Mouse (Mus musculus) MEL (cell line): Measurements from ENCODE around the gene Fgfr2.

ENCODE experiments used
- BHLHE40 ChIP-seq: IDR thresholded peaks from 2 replicates; pipeline ENCODE4 v1.6.1; 2012; ENCODE audit warnings: low read depth, mild to moderate bottlenecking, inconsistent platforms, low read length, improper control_type of control experiment, borderline replicate concordance
- CTCF ChIP-seq, 3 experiments: IDR thresholded peaks in 2 of 3; conservative IDR thresholded peaks in 1 of 3; 2 replicates each; pipeline ENCODE4 v1.5.1; 2011 to 2012; ENCODE audit warnings: low read length in 3 of 3, low read depth in 2 of 3, mild to moderate bottlenecking in 2 of 3, improper control_type of control experiment in 1 of 3, inconsistent platforms in 1 of 3, mixed read lengths in 1 of 3, moderate library complexity in 1 of 3; ENCODE audit not compliant: control insufficient read depth in 1 of 3, insufficient read depth in 1 of 3, poor library complexity in 1 of 3, severe bottlenecking in 1 of 3
- GATA1 ChIP-seq: IDR thresholded peaks from 2 replicates; pipeline ENCODE4 v1.6.1; 2011; ENCODE audit warnings: low read depth, low read length, improper control_type of control experiment
- MAFK ChIP-seq: IDR thresholded peaks from 2 replicates; pipeline ENCODE4 v1.6.1; 2011; ENCODE audit warnings: low read depth, mild to moderate bottlenecking, low read length, improper control_type of control experiment, borderline replicate concordance
- MAX ChIP-seq: IDR thresholded peaks from 2 replicates; pipeline ENCODE4 v1.6.1; 2011; ENCODE audit warnings: low read length, improper control_type of control experiment
- POLR2A ChIP-seq, 2 experiments: IDR thresholded peaks; 2 replicates each; pipeline ENCODE4 v1.6.1; 2011 to 2012; ENCODE audit warnings: low read length in 2 of 2, mild to moderate bottlenecking in 2 of 2, control low read depth in 1 of 2, improper control_type of control experiment in 1 of 2, low read depth in 1 of 2, moderate library complexity in 1 of 2; ENCODE audit not compliant: control insufficient read depth in 1 of 2, insufficient read depth in 1 of 2, poor library complexity in 1 of 2
- USF1 ChIP-seq: IDR thresholded peaks from 2 replicates; pipeline ENCODE4 v1.6.1; 2014; ENCODE audit warnings: low read depth, mild to moderate bottlenecking, inconsistent platforms, low read length, improper control_type of control experiment, moderate library complexity
- ZMIZ1 ChIP-seq: IDR thresholded peaks from 2 replicates; pipeline ENCODE4 v1.6.1; 2012; ENCODE audit warnings: low read depth, mild to moderate bottlenecking, inconsistent platforms, low read length, improper control_type of control experiment, moderate library complexity
- ZNF384 ChIP-seq: IDR thresholded peaks from 2 replicates; pipeline ENCODE4 v1.6.1; 2012; ENCODE audit warnings: low read depth, mild to moderate bottlenecking, inconsistent platforms, low read length, improper control_type of control experiment

GRCm38 (mm10) chr7:130606958-130607357 lies 2516.2 kb downstream of the Fgfr2 start:
- TF ChIP-seq CTCF (IDR thresholded peaks at IDR 0.05 in 2 of 3, conservative IDR thresholded peaks at IDR 0.05 in 1 of 3; ENCODE audit: control insufficient read depth in 1 of 3, insufficient read depth in 1 of 3, low read depth in 2 of 3, low read length in 3 of 3, poor library complexity in 1 of 3, severe bottlenecking in 1 of 3): no peak
- no peak for TF ChIP-seq MAFK
- TF ChIP-seq ZNF384: no peak
- no peak for TF ChIP-seq GATA1
- no peak for TF ChIP-seq POLR2A (IDR thresholded peaks at IDR 0.05; ENCODE audit: control insufficient read depth in 1 of 2, insufficient read depth in 1 of 2, low read depth in 1 of 2, low read length in 2 of 2, poor library complexity in 1 of 2)
- TF ChIP-seq USF1: no peak
- TF ChIP-seq MAX: no peak
- TF ChIP-seq BHLHE40: no peak
- TF ChIP-seq ZMIZ1: no peak
